Comparison of ENCODE assay signal across 8 mouse cellular contexts in the genomic region with DNA sequence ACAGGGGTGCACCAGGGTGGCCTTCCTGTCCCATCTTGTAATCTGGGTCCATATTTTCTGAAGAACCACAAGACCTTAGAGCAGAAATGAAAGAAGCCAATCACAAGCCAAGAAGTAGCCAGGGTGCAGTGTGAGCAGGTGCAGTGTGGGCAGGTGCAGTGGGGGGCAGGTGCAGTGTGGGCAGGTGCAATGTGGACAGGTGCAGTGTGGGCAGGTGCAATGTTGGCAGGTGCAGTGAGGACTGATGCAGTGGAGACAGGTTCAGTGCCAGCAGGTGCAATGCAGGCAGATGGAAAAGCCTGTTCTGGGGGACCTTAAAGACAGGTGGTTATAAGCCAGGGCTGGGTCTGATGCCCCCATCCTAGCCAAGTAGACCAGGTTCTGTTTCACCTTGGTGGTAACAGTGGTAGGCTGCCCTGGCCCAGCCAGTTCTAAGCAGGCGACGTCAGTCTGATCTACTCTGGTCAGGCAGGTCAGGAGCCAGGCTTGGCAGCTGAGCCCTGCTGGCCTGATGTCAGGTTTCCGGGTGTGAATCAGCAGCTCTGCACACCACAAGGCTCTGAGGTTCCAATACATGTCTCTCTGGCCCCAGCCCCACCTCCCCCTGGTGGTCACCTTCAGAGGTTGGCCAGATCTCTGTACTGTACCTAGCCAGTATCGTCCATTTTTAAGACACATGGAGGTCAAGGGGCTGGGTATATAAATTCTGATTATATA.
DNase-seq lines count a peak whose midpoint lies in the region; ATAC-seq and TF ChIP-seq lines count a peak whose summit lies in the region.

No protein-coding gene starts in this region.

- ATAC-seq in forebrain, postnatal 0 days: no peak
- ATAC-seq in forebrain, embryonic 14.5 days: no peak
- 0 out of 2 replicates have a peak, but pooled peaks have one; percentile 32 for ATAC-seq in liver, embryonic 12.5 days
- peak; percentile 97 for ATAC-seq in stomach, postnatal 0 days (ENCODE audit: low FRiP score, low TSS enrichment)

- no peaks in the 10 kb centered on the region for H3K4me1 ChIP-seq in forebrain, postnatal 0 days (ENCODE audit: insufficient read depth)
- no peaks in the 10 kb centered on the region for H3K4me1 ChIP-seq in forebrain, embryonic 14.5 days (ENCODE audit: control insufficient read depth, insufficient read depth, low read length)
- H3K4me1 ChIP-seq in liver, embryonic 12.5 days: no peaks in the 10 kb centered on the region
- no peaks in the 10 kb centered on the region for H3K4me1 ChIP-seq in stomach, postnatal 0 days (replicated peaks; ENCODE audit: control insufficient read depth, insufficient read depth)

- no peak overlapping the region for H3K4me3 ChIP-seq in forebrain, postnatal 0 days (ENCODE audit: low read depth, low read length)
- H3K4me3 ChIP-seq in forebrain, embryonic 14.5 days (ENCODE audit: low read depth, low read length): no peak overlapping the region
- H3K4me3 ChIP-seq in liver, embryonic 12.5 days: no peak overlapping the region
- no peak overlapping the region for H3K4me3 ChIP-seq in stomach, postnatal 0 days (ENCODE audit: low read depth, low read length)

- H3K4me2 ChIP-seq in forebrain, postnatal 0 days (ENCODE audit: low read depth): no peak overlapping the region
- no peak overlapping the region for H3K4me2 ChIP-seq in forebrain, embryonic 14.5 days (ENCODE audit: low read length)
- no peak overlapping the region for H3K4me2 ChIP-seq in liver, embryonic 12.5 days
- no peak overlapping the region for H3K4me2 ChIP-seq in stomach, postnatal 0 days (replicated peaks; ENCODE audit: low read depth)

- no peaks in the 10 kb centered on the region for H3K9me3 ChIP-seq in forebrain, postnatal 0 days (ENCODE audit: low read length)
- no peaks in the 10 kb centered on the region for H3K9me3 ChIP-seq in forebrain, embryonic 14.5 days (replicated peaks; ENCODE audit: control insufficient read depth, low read length)
- no peaks in the 10 kb centered on the region for H3K9me3 ChIP-seq in liver, embryonic 12.5 days (replicated peaks)
- H3K9me3 ChIP-seq in stomach, postnatal 0 days (ENCODE audit: control insufficient read depth, low read length): no peaks in the 10 kb centered on the region

- no peak for DNase-seq in forebrain, postnatal 0 days
- DNase-seq in forebrain, embryonic 14.5 days (ENCODE audit: low spot score): no peak
- DNase-seq in brain, adult 2 months (ENCODE audit: low read depth, low spot score): peak; percentile 51
- DNase-seq in heart, adult 8-10 months (ENCODE audit: low spot score): peak; percentile 49
- peak; percentile 88 for DNase-seq in stomach, postnatal 0 days (ENCODE audit: low spot score)
- DNase-seq in spleen, postnatal 10 days (ENCODE audit: low spot score in 2 of 2): no peak
- DNase-seq in thymus, adult 18-20 months: no peak

- peak; percentile 17; the same call in 1 of the 2 replicates for TF ChIP-seq CTCF in forebrain, postnatal 0 days (IDR thresholded peaks at IDR 0.05; ENCODE audit: low read depth)
- TF ChIP-seq CTCF in stomach, postnatal 0 days (IDR thresholded peaks at IDR 0.05; ENCODE audit: low read depth): peak; percentile 76

- no peak for TF ChIP-seq EP300 in stomach, postnatal 0 days (optimal IDR thresholded peaks at IDR 0.05)

- H3K36me3 ChIP-seq in forebrain, postnatal 0 days (ENCODE audit: insufficient read depth): no peaks in the 10 kb centered on the region
- H3K36me3 ChIP-seq in forebrain, embryonic 14.5 days (ENCODE audit: control insufficient read depth, insufficient read depth, low read length): no peaks in the 10 kb centered on the region
- no peaks in the 10 kb centered on the region for H3K36me3 ChIP-seq in liver, embryonic 12.5 days
- no peaks in the 10 kb centered on the region for H3K36me3 ChIP-seq in stomach, postnatal 0 days (ENCODE audit: control insufficient read depth, insufficient read depth, low read length)

- no peaks in the 10 kb centered on the region for H3K27me3 ChIP-seq in forebrain, postnatal 0 days (ENCODE audit: insufficient read depth, low read length)
- H3K27me3 ChIP-seq in forebrain, embryonic 14.5 days (replicated peaks; ENCODE audit: control insufficient read depth, insufficient read depth, low read length): no peaks in the 10 kb centered on the region
- H3K27me3 ChIP-seq in liver, embryonic 12.5 days (replicated peaks): no peaks in the 10 kb centered on the region
- H3K27me3 ChIP-seq in stomach, postnatal 0 days (ENCODE audit: control insufficient read depth, insufficient read depth, low read length): no peaks in the 10 kb centered on the region

- no peak overlapping the region for H3K9ac ChIP-seq in forebrain, postnatal 0 days
- H3K9ac ChIP-seq in forebrain, embryonic 14.5 days (ENCODE audit: low read length): no peak overlapping the region
- no peak overlapping the region for H3K9ac ChIP-seq in liver, embryonic 12.5 days
- H3K9ac ChIP-seq in stomach, postnatal 0 days (ENCODE audit: low read length): no peak overlapping the region

- 72% methylated on average over 4 of the region's 4 CpGs for WGBS in forebrain, postnatal 0 days
- WGBS in forebrain, embryonic 14.5 days: 78% methylated on average over 4 of the region's 4 CpGs
- 41% methylated on average over 4 of the region's 4 CpGs for WGBS in liver, embryonic 12.5 days (ENCODE audit: insufficient replicate concordance)
- WGBS in stomach, postnatal 0 days: 23% methylated on average over 4 of the region's 4 CpGs

- H3K27ac ChIP-seq in forebrain, postnatal 0 days (ENCODE audit: low read depth, low read length): no peak overlapping the region
- H3K27ac ChIP-seq in forebrain, embryonic 14.5 days (ENCODE audit: low read depth, low read length): no peak overlapping the region
- H3K27ac ChIP-seq in liver, embryonic 12.5 days: no peak overlapping the region
- peak overlapping the region; percentile 45; the same call in 1 of the 2 replicates for H3K27ac ChIP-seq in stomach, postnatal 0 days (replicated peaks)

Comparison
In these comparisons a context has a peak if more than half of its experiments do, and no peak if none do; other contexts are left out.
1. ATAC-seq: peak in liver, embryonic 12.5 days (single experiment) and stomach, postnatal 0 days (single experiment); none in forebrain, postnatal 0 days (single experiment) and forebrain, embryonic 14.5 days (single experiment).
2. DNase-seq: peak in brain, adult 2 months (single experiment), heart, adult 8-10 months (single experiment) and stomach, postnatal 0 days (single experiment); none in forebrain, postnatal 0 days (single experiment), forebrain, embryonic 14.5 days (single experiment), spleen, postnatal 10 days (0 of 2) and thymus, adult 18-20 months (0 of 2).